Mouse (Mus musculus) liver, adult (tissue): ENCODE measurements around the gene Zzef1.

Experiments
- GATA4 ChIP-seq: IDR thresholded peaks from 2 replicates; pipeline ENCODE4 v1.6.1; 2014; ENCODE audit warnings: mild to moderate bottlenecking, low read length; ENCODE audit not compliant: insufficient replicate concordance

The Zzef1 gene

GRCm38 (mm10) chr11:72847831-72848628 lies 52.0 kb downstream of the Zzef1 start:
- TF ChIP-seq GATA4: no peak

GRCm38 (mm10) chr11:72850419-72851131 lies 54.5 kb downstream of the Zzef1 start:
- no peak for TF ChIP-seq GATA4

DNA sequence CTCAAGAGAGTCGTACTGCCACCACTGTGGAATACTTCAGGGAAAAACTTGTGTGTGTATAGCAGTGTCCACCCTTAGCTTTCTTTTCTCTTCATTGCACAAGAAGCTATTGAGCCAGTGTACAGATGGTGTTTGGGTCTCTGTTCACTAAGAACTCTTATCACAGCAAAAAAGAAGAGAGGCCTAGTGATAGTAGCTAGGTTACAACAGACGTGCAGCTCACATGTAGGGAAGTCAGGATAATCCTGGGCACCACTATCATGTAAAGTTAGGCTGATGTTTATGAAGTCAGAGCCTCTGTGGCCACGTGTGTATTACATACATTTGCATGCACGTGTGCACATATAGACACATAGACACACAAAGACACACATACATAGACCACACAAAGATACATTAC lies 55.2 kb downstream of the Zzef1 start:
- TF ChIP-seq GATA4: no peak

GRCm38 (mm10) chr11:72852122-72852521 lies 56.1 kb downstream of the Zzef1 start:
- TF ChIP-seq GATA4: no peak

- TF ChIP-seq GATA4: no peak
Measured at GRCm38 (mm10) chr11:72853086-72853485, 57.1 kb downstream of the Zzef1 start.

DNA sequence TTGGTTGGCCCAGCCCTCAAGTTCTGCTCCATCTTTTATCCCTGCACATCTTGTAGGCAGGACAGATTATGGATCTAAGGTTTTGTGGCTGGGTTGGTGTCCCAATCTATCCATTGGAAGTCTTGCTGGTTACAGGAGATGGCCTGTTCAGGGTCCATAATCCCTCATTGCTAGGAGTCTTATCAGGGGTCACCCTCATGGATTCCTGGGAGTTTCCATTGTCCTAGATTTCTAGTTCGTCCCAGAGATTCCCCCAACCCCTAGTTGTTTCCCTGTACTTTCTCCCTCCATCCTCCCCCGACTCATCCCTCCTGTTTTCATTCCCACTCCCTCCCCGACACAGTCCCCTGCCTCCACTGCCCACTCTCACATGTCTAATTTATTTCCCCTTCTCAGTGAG lies 58.2 kb downstream of the Zzef1 start:
- TF ChIP-seq GATA4: no peak

DNA sequence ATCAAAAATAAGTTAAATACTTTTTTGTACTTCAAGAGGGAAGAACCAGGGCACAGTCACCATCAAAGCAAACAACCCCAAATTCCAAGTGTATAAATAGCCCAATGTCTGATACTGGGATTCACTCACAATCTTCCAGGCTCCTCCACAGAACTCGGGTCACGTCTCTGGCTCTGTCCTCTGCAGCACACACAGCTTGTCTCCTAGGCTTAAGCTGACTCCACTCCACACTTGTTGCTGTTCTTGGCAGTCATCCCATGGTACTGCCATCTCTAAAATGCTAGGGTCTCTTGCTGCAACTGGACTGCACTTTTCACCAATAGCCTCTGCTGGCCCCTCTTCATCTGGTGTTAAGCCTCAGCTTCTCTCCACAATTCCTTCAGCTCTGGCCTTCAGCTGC lies 60.7 kb downstream of the Zzef1 start:
- TF ChIP-seq GATA4: no peak

- TF ChIP-seq GATA4: no peak
Measured at GRCm38 (mm10) chr11:72861236-72861635, 65.2 kb downstream of the Zzef1 start.

DNA sequence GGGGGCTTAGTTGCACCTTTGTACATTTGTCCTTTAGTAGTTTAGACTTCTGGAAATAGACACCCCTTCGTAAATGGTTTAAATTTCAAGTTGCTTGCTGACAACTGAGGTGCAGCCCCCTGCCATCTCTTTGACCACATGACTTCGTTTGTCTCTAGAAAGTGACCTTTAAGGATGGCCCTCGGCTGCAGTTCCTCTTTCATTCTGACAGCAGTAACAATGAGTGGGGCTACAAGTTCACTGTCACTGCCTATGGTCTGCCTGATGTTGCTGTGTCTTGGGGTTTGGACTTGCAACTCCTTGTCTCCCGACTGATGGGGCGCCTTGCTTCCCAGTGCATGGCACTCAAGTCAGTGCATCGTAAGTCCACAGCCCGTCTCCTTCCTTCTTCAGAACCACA lies 70.4 kb downstream of the Zzef1 start:
- TF ChIP-seq GATA4: no peak

DNA sequence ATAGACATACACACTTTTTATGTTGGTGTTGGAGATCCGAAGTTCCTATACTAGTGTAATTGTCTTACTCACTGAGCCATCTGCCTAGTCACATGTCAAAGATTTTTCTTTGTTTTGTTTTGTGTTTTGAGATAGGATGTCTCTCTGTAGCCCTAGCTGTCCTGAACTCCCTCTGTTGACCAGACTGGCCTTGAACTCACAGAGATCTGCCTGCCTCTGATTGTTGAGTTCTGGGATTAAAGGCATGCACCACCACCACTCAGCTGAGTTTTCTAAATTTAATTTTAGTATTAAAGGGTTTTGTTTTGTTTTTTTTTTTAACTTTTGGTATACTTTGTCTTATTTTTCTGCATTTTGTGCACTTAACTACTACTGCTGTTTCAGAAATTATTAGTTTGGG lies 76.0 kb downstream of the Zzef1 start:
- TF ChIP-seq GATA4: no peak

GRCm38 (mm10) chr11:72892623-72893022 lies 96.6 kb downstream of the Zzef1 start:
- no peak for TF ChIP-seq GATA4

DNA sequence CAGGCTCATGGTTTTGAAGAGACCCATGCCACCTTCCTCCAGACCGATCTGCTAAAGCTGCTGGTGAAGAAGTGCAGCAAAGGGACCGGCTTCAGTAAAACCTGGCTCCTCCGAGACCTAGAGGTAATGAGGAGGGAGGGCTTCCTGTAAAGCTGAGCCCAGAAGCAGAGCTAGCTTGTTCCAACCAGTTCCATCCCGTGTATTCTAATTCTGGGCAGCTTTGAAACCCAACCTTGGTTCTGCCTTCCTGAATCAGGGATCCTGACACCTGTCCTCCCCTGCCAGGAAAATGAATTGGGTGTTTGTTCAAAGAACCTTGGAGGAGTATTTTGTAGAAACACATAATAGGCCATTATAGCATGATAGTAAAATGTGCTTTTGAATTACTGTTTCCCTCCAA lies 112.4 kb downstream of the Zzef1 start:
- no peak for TF ChIP-seq GATA4

DNA sequence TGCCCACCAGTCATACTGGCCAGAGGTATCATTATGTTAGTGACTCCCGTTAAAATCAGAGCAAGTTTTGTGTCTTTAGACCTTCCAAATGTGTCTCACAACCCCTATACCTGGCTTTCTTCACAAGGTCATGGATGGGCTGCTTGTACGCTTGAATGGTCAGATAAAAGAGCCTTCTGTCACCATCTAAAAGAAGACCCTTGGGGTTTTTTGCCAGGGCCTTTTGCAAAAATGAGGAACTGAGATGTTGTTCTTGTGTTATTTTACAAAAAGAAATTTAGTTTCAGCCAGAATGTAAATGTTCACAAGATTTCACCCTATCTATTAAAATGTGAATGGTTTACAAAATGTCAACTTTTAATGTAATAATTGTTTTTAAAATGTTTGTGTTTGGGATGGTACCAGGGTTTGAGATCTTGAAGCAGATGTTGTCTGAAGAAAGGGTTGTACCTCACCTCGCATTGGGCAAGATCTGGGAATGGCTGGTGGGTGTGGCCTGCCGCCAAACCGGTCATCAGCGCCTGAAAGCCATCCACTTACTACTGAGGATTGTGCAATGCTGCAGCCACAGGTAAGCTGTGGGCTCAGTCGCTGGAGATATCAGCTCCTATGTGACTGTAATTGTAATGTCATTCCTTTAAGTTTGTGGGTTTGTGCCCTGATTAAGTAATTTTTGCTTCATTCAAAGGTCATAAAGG lies 121.4 kb downstream of the Zzef1 start:
- no peak for TF ChIP-seq GATA4

- no peak for TF ChIP-seq GATA4
Measured at GRCm38 (mm10) chr11:72923116-72923515, 127.1 kb downstream of the Zzef1 start.

- TF ChIP-seq GATA4: no peak
Measured at GRCm38 (mm10) chr11:72924458-72924857, 128.4 kb downstream of the Zzef1 start.

DNA sequence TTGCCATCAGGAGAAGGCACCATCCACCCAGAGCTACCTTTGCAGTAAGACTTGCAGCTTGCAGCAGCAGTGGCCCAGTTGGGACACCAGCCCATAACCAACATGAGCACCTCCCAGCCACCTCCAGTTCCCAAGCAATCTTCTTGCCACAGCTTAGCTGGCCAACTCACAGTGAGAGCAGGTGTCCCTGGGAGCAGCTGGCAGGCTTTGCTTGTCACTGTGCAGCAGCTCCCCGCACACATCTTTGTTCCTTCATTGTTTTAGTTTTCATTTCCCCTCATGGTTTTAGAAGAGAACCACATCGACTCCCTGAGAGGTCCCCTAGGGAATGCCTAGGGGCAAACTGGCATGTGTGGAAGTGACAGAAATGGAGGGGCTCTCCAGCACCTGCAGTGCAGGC lies 129.0 kb downstream of the Zzef1 start:
- no peak for TF ChIP-seq GATA4
